Mouse (Mus musculus) forelimb bud, embryonic 11.5 days (tissue): Measurements from ENCODE around the gene Vps25.

Experiments
- DNase-seq: peaks from one replicate; pipeline ENCODE4 v3.0.0-alpha.2; 2012; ENCODE audit warnings: low read depth, low spot score

Gene Vps25

GRCm38 (mm10) chr11:101245071-101245470 lies 8.4 kb upstream of the Vps25 start:
- peak; percentile 70 for DNase-seq

- no peak for DNase-seq
Observed at GRCm38 (mm10) chr11:101245855-101246701, 7.4 kb upstream of the Vps25 start, which contains the start of gene Ramp2. Gene Ramp2, plus strand, starts transcription at chr11:101246028.

- DNase-seq = no peak
Observed at GRCm38 (mm10) chr11:101246702-101247012, 6.8 kb upstream of the Vps25 start.

- DNase-seq = no peak
Observed at GRCm38 (mm10) chr11:101247521-101248030, 5.9 kb upstream of the Vps25 start.

GRCm38 (mm10) chr11:101248258-101248994 lies 5.1 kb upstream of the Vps25 start:
- peak; percentile 73 for DNase-seq

GRCm38 (mm10) chr11:101251031-101251430 lies 2.5 kb upstream of the Vps25 start:
- no peak for DNase-seq

- DNase-seq = no peak
Observed at GRCm38 (mm10) chr11:101252941-101253340, 566 bp upstream of the Vps25 start.

GRCm38 (mm10) chr11:101255826-101256775 lies 2.6 kb downstream of the Vps25 start:
- DNase-seq = no peak

GRCm38 (mm10) chr11:101259261-101259712 lies 5.8 kb downstream of the Vps25 start:
- DNase-seq = no peak

GRCm38 (mm10) chr11:101259948-101260825 lies 6.7 kb downstream of the Vps25 start, which contains the start of gene Wnk4:
Gene Wnk4, plus strand, starts transcription at chr11:101260567.
- peak; percentile 64 for DNase-seq

GRCm38 (mm10) chr11:101260826-101261380 lies 7.4 kb downstream of the Vps25 start:
- DNase-seq = no peak

- DNase-seq = no peak
Observed at GRCm38 (mm10) chr11:101262272-101262967, 8.9 kb downstream of the Vps25 start.

GRCm38 (mm10) chr11:101263138-101263988 lies 9.9 kb downstream of the Vps25 start:
- DNase-seq = no peak

- DNase-seq = no peak
Observed at GRCm38 (mm10) chr11:101263989-101264280, 10.4 kb downstream of the Vps25 start.

GRCm38 (mm10) chr11:101264954-101265471 lies 11.5 kb downstream of the Vps25 start:
- no peak for DNase-seq

- no peak for DNase-seq
Observed at GRCm38 (mm10) chr11:101265906-101266305, 12.4 kb downstream of the Vps25 start.

GRCm38 (mm10) chr11:101269577-101270116 lies 16.1 kb downstream of the Vps25 start:
- no peak for DNase-seq

GRCm38 (mm10) chr11:101272446-101272845 lies 18.9 kb downstream of the Vps25 start:
- no peak for DNase-seq
